Mouse (Mus musculus) spleen, adult 18-20 months (tissue): ENCODE data around the gene Tmem138.
A peak's percentile ranks its signal among the peaks of the same experiment; 100 is the strongest.

Source experiments
- DNase-seq, 2 experiments: peaks; one replicate each; pipeline ENCODE4 v3.0.0; 2022; ENCODE audit warnings: mixed read lengths in 2 of 2

The Tmem138 gene

GRCm38 (mm10) chr19:10576690-10577561 lies at the start of gene Tmem138, which contains the start of gene Cyb561a3:
Tmem138 (minus strand) TSS chr19:10577362.
Cyb561a3 (plus strand) TSS chr19:10577172.
- peak; percentile 88 to 89 for DNase-seq

- no peak for DNase-seq
Measured at GRCm38 (mm10) chr19:10608573-10609240, 31.5 kb upstream of the Tmem138 start.

- DNase-seq, result no peak
Measured at GRCm38 (mm10) chr19:10605901-10606622, 28.9 kb upstream of the Tmem138 start.

GRCm38 (mm10) chr19:10605293-10605900 lies 28.2 kb upstream of the Tmem138 start, which contains the start of the genes Ddb1 and Tkfc:
Ddb1 (plus strand) TSS chr19:10605327.
Tkfc (minus strand) TSS chr19:10605654.
- DNase-seq, result peak; percentile 97 to 99

- no peak for DNase-seq
Measured at GRCm38 (mm10) chr19:10604534-10604933, 27.4 kb upstream of the Tmem138 start.

- no peak for DNase-seq
Measured at GRCm38 (mm10) chr19:10603660-10604523, 26.7 kb upstream of the Tmem138 start.

GRCm38 (mm10) chr19:10602787-10603186 lies 25.6 kb upstream of the Tmem138 start:
- peak; percentile 76 to 88 for DNase-seq

- no peak for DNase-seq
Measured at GRCm38 (mm10) chr19:10602247-10602769, 25.1 kb upstream of the Tmem138 start.

- no peak for DNase-seq
Measured at GRCm38 (mm10) chr19:10599648-10600047, 22.5 kb upstream of the Tmem138 start.

GRCm38 (mm10) chr19:10598188-10598587 lies 21.0 kb upstream of the Tmem138 start:
- no peak for DNase-seq

- no peak for DNase-seq
Measured at GRCm38 (mm10) chr19:10591659-10592377, 14.7 kb upstream of the Tmem138 start.

- DNase-seq, result no peak
Measured at GRCm38 (mm10) chr19:10590301-10590700, 13.1 kb upstream of the Tmem138 start.

GRCm38 (mm10) chr19:10589127-10589857 lies 12.1 kb upstream of the Tmem138 start:
- DNase-seq, result no peak

- no peak for DNase-seq
Measured at GRCm38 (mm10) chr19:10587231-10587630, 10.1 kb upstream of the Tmem138 start.

- DNase-seq, result peak; percentile 67 to 78
Measured at GRCm38 (mm10) chr19:10585112-10585511, 8.0 kb upstream of the Tmem138 start.

- DNase-seq, result no peak
Measured at GRCm38 (mm10) chr19:10583550-10584146, 6.5 kb upstream of the Tmem138 start.

GRCm38 (mm10) chr19:10581984-10582383 lies 4.8 kb upstream of the Tmem138 start:
- DNase-seq, result peak; percentile 55 to 60

- DNase-seq, result no peak
Measured at GRCm38 (mm10) chr19:10580761-10581160, 3.6 kb upstream of the Tmem138 start.

- no peak for DNase-seq
Measured at GRCm38 (mm10) chr19:10580102-10580501, 2.9 kb upstream of the Tmem138 start.
